Mouse (Mus musculus) liver, embryonic 15.5 days (tissue): ENCODE data around the gene Zbtb20. TPM values are rescaled to one million over a fixed set of nuclear protein-coding genes. Genes with fewer than 3 reads are reported as not detected.

Source experiments
- ATAC-seq: fragments of 200-750 bp; cut with Nextera tagmentation; 2 replicates; pipeline ENCODE4 v1.8.0; 2017; ENCODE audit warnings: moderate number of reproducible peaks, mild to moderate bottlenecking, moderate library complexity; ENCODE audit not compliant: insufficient read depth
- H3K27ac ChIP-seq: fragments of 300-500 bp; sonication (generic); replicated peaks from 2 replicates; pipeline ENCODE4 v1.5.1; 2015; ENCODE audit warnings: mild to moderate bottlenecking, inconsistent platforms
- H3K27me3 ChIP-seq: fragments of 300-500 bp; sonication (generic); 2 replicates; pipeline ENCODE4 v1.6.1; 2015; ENCODE audit warnings: mild to moderate bottlenecking, inconsistent platforms
- H3K36me3 ChIP-seq: fragments of 300-500 bp; sonication (generic); replicated peaks from 2 replicates; pipeline ENCODE4 v1.6.1; 2015; ENCODE audit warnings: moderate library complexity, mild to moderate bottlenecking, inconsistent platforms
- H3K4me1 ChIP-seq: fragments of 300-500 bp; sonication (generic); replicated peaks from 2 replicates; pipeline ENCODE4 v1.6.1; 2015; ENCODE audit warnings: inconsistent platforms
- H3K4me2 ChIP-seq: fragments of 300-500 bp; sonication (generic); 2 replicates; pipeline ENCODE4 v1.6.1; 2015; ENCODE audit warnings: moderate library complexity, mild to moderate bottlenecking, inconsistent platforms
- H3K4me3 ChIP-seq: fragments of 300-500 bp; sonication (generic); replicated peaks from 2 replicates; pipeline ENCODE4 v1.5.1; 2015; ENCODE audit warnings: mild to moderate bottlenecking, inconsistent platforms
- H3K9ac ChIP-seq: fragments of 300-500 bp; sonication (generic); 2 replicates; pipeline ENCODE4 v1.6.1; 2015; ENCODE audit warnings: moderate library complexity, mild to moderate bottlenecking, inconsistent platforms
- H3K9me3 ChIP-seq: fragments of 300-500 bp; sonication (generic); replicated peaks from 2 replicates; pipeline ENCODE4 v1.6.1; 2016; ENCODE audit warnings: inconsistent platforms
- WGBS: fragments of 180-500 bp; shearing (Covaris S2); methylation state at CpG from one replicate; pipeline ENCODE4 v1.1.7; 2015; ENCODE audit warnings: mixed read lengths; ENCODE audit not compliant: insufficient replicate concordance; 5-methylcytosine and 5-hydroxymethylcytosine counted together
- polyA plus RNA-seq: library from polyadenylated mRNA; unstranded; fragments of >200 nt; fragmentation: Nextera tagmentation; extraction: Ambion mirVana; gene quantifications from 2 replicates; pipeline ENCODE4 v1.2.1, GENCODE M21; 2015

Zbtb20 gene
- polyA plus RNA-seq, 1 experiment from 2014 or later = 5.1 TPM

GRCm38 (mm10) chr16:43400046-43400445 is 524.4 kb downstream of the Zbtb20 start:
- Histone ChIP-seq H3K4me3 (no peak overlapping the region), H3K36me3 (no peaks in the 10 kb centered on the region), H3K27me3 (no peaks in the 10 kb centered on the region), H3K4me1 (no peaks in the 10 kb centered on the region), H3K27ac (no peak overlapping the region), H3K4me2 (no peak overlapping the region), H3K9me3 (no peaks in the 10 kb centered on the region), H3K9ac (no peak overlapping the region)
- ATAC-seq = no peak

- ATAC-seq = no peak
- H3K9me3 ChIP-seq = no peaks in the 10 kb centered on the region
- no peak overlapping the region for H3K4me3 ChIP-seq
- WGBS = 54% methylated on average over 2 of the region's 2 CpGs
- H3K36me3 ChIP-seq = no peaks in the 10 kb centered on the region
- no peaks in the 10 kb centered on the region for H3K27me3 ChIP-seq
- H3K4me1 ChIP-seq = no peaks in the 10 kb centered on the region
- H3K4me2 ChIP-seq = no peak overlapping the region
- H3K9ac ChIP-seq = no peak overlapping the region
- H3K27ac ChIP-seq = no peak overlapping the region
Measured at GRCm38 (mm10) chr16:43400949-43401348, 525.3 kb downstream of the Zbtb20 start.

DNA sequence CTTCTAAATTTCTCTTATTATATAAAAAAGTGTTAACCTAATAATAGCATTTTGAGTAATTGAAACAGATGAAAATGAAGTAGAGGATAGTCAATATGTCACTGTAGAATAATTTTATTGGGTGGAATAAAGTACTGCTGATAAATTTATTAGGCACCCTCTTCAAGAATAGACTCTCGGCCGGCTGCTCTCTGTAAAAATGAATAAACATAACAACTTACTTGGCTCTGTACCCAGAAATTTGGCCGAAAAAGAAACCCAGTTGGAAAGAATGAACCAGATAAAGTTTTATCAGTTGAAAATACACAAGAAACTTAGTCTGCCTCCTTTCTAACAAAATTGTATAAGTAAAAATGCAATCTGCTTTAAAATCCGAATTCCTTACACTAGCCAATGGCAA is 527.2 kb downstream of the Zbtb20 start:
- Histone ChIP-seq H3K4me3 (no peak overlapping the region), H3K4me2 (no peak overlapping the region)
- WGBS = 53% methylated on average over 4 of the region's 4 CpGs

GRCm38 (mm10) chr16:43405089-43405488 is 529.4 kb downstream of the Zbtb20 start:
- WGBS = 81% methylated on average over 3 of the region's 3 CpGs
- Histone ChIP-seq H3K27ac (no peak overlapping the region), H3K36me3 (no peaks in the 10 kb centered on the region), H3K4me3 (no peak overlapping the region), H3K9ac (no peak overlapping the region), H3K9me3 (no peaks in the 10 kb centered on the region), H3K27me3 (no peaks in the 10 kb centered on the region), H3K4me2 (no peak overlapping the region), H3K4me1 (no peaks in the 10 kb centered on the region)
- no peak for ATAC-seq

More for the DNA sequence above, 527.2 kb downstream of the Zbtb20 start:
- Histone ChIP-seq H3K36me3 (no peaks in the 10 kb centered on the region), H3K9ac (no peak overlapping the region), H3K4me1 (no peaks in the 10 kb centered on the region), H3K27me3 (no peaks in the 10 kb centered on the region), H3K27ac (no peak overlapping the region), H3K9me3 (no peaks in the 10 kb centered on the region)
- ATAC-seq = no peak

DNA sequence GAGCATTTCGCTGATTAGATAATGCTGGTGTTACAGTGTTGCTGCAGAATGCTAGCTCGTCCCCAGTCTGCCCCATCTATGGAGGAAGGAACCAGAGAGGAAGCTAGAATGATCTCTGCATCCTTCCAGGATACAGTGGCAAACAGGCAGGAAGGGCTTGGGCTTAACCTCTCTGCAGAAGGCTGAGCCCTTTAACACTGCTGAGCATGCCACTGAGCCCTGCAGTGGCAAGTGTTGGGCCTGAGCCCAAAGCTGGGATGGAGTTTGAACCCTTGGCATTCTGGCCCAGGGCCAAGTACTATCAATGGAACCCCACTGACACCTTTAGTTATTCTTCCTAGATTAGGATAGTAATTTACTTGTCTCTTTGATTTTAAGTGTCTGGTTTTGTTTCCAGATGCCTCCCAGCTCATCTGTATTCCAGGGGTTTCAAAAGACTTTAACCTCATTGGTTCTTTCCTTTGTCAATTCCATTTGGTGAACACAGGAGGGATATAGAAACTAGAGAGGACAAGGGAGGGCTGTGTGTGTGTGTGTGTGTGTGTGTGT is 532.0 kb downstream of the Zbtb20 start:
- Histone ChIP-seq H3K27me3 (no peaks in the 10 kb centered on the region), H3K4me3 (no peak overlapping the region), H3K27ac (no peak overlapping the region), H3K4me2 (no peak overlapping the region), H3K36me3 (no peaks in the 10 kb centered on the region), H3K9ac (no peak overlapping the region), H3K9me3 (no peaks in the 10 kb centered on the region), H3K4me1 (no peaks in the 10 kb centered on the region)
- no peak for ATAC-seq
- WGBS = 33% methylated on average over 2 of the region's 2 CpGs

DNA sequence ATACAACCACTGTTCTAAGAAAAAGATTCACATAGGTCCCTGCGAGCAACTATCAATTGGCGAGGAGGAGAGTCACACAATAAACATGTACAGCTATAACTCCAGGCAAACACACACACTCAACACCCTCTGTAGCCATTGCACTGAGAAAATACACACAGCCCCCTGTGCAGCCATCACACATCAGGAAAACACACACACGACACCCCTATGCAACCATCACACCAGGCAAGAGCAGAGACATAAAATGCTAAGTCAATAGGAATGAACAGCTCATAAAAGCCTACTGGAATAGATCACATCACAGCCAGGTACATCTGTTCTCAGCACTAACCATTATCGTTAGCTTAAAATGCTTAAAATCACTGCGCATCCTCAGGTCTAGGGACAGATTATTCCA is 532.9 kb downstream of the Zbtb20 start:
- Histone ChIP-seq H3K4me1 (no peaks in the 10 kb centered on the region), H3K9ac (no peak overlapping the region), H3K4me2 (no peak overlapping the region), H3K9me3 (no peaks in the 10 kb centered on the region), H3K27me3 (no peaks in the 10 kb centered on the region), H3K4me3 (no peak overlapping the region), H3K36me3 (no peaks in the 10 kb centered on the region), H3K27ac (no peak overlapping the region)
- WGBS = 67% methylated on average over 5 of the region's 5 CpGs
- no peak for ATAC-seq

GRCm38 (mm10) chr16:43409108-43409909 is 533.6 kb downstream of the Zbtb20 start:
- WGBS = 54% methylated on average over 4 of the region's 4 CpGs
- H3K4me1 ChIP-seq = no peaks in the 10 kb centered on the region
- no peak for ATAC-seq
- no peaks in the 10 kb centered on the region for H3K27me3 ChIP-seq
- no peaks in the 10 kb centered on the region for H3K36me3 ChIP-seq
- H3K9me3 ChIP-seq = no peaks in the 10 kb centered on the region
- no peak overlapping the region for H3K4me2 ChIP-seq
- H3K27ac ChIP-seq = no peak overlapping the region
- H3K9ac ChIP-seq = no peak overlapping the region
- no peak overlapping the region for H3K4me3 ChIP-seq

GRCm38 (mm10) chr16:43409910-43410612 is 534.4 kb downstream of the Zbtb20 start:
- Histone ChIP-seq H3K4me3 (no peak overlapping the region), H3K9me3 (no peaks in the 10 kb centered on the region), H3K27me3 (no peaks in the 10 kb centered on the region), H3K9ac (no peak overlapping the region), H3K27ac (no peak overlapping the region), H3K4me2 (no peak overlapping the region), H3K4me1 (no peaks in the 10 kb centered on the region), H3K36me3 (no peaks in the 10 kb centered on the region)
- whole genome bisulfite sequencing = 68% methylated on average over 12 of the region's 12 CpGs
- no peak for ATAC-seq

GRCm38 (mm10) chr16:43410613-43410974 is 534.9 kb downstream of the Zbtb20 start:
- ATAC-seq = no peak
- Histone ChIP-seq H3K4me3 (no peak overlapping the region), H3K4me2 (no peak overlapping the region), H3K27ac (no peak overlapping the region), H3K36me3 (no peaks in the 10 kb centered on the region), H3K4me1 (no peaks in the 10 kb centered on the region), H3K9me3 (no peaks in the 10 kb centered on the region), H3K27me3 (no peaks in the 10 kb centered on the region), H3K9ac (no peak overlapping the region)
- WGBS = 64% methylated on average over 7 of the region's 7 CpGs

- Histone ChIP-seq H3K4me1 (no peaks in the 10 kb centered on the region), H3K4me2 (no peak overlapping the region), H3K9ac (no peak overlapping the region), H3K27me3 (no peaks in the 10 kb centered on the region), H3K4me3 (no peak overlapping the region), H3K27ac (no peak overlapping the region), H3K9me3 (no peaks in the 10 kb centered on the region), H3K36me3 (no peaks in the 10 kb centered on the region)
- ATAC-seq = no peak
- 62% methylated on average over 4 of the region's 4 CpGs for WGBS
Measured at GRCm38 (mm10) chr16:43415864-43416263, 540.2 kb downstream of the Zbtb20 start.

- H3K36me3 ChIP-seq = no peaks in the 10 kb centered on the region
- no peak overlapping the region for H3K4me3 ChIP-seq
- WGBS = 20% methylated on average over 2 of the region's 2 CpGs
- H3K9ac ChIP-seq = no peak overlapping the region
- no peak for ATAC-seq
- no peaks in the 10 kb centered on the region for H3K4me1 ChIP-seq
- H3K27ac ChIP-seq = no peak overlapping the region
- no peaks in the 10 kb centered on the region for H3K27me3 ChIP-seq
- H3K9me3 ChIP-seq = no peaks in the 10 kb centered on the region
- H3K4me2 ChIP-seq = no peak overlapping the region
Measured at GRCm38 (mm10) chr16:43419923-43420322, 544.2 kb downstream of the Zbtb20 start.
